Mouse (Mus musculus) heart, postnatal 10 days (tissue): ENCODE measurements around the gene Prrt3. TPM values are rescaled to one million over a fixed set of nuclear protein-coding genes. Genes with fewer than 3 reads are reported as not detected.
A peak's percentile ranks its signal among the peaks of the same experiment; 100 is the strongest.

ENCODE experiments used
- DNase-seq, 2 experiments: peaks; one replicate each; pipeline ENCODE4 v3.0.0; 2021
- intact Hi-C: fragments of 180-260 bp; cut with DNase I; formaldehyde crosslinking; loops from one replicate; pipeline ENCODE4 v1.15.1; 2025
- microRNA-seq, 2 experiments: library from miRNA; unstranded; fragments of <30 nt; microRNA quantifications; one replicate each; pipeline ENCODE4 v1.2.0; 2022
- total RNA-seq, 2 experiments: library from RNA; stranded (reverse); gene quantifications; 2 replicates each; pipeline ENCODE4 v1.2.3; 2021

Prrt3 gene
- total RNA-seq, 2 experiments from 2014 or later, result not detected

GRCm38 (mm10) chr6:113457952-113458534, 43.7 kb downstream of the Prrt3 start, which contains the start of gene Il17re:
Gene Il17re, plus strand, starts transcription at chr6:113458484.
- intact Hi-C loops, result no loop called here
- no peak for DNase-seq

- DNase-seq, result no peak
- intact Hi-C loops, result no loop called here
These were observed 46.7 kb downstream of the Prrt3 start for GRCm38 (mm10) chr6:113455007-113455406.

GRCm38 (mm10) chr6:113451839-113452238, 49.9 kb downstream of the Prrt3 start:
- intact Hi-C loops, result no loop called here
- DNase-seq, result peak in 1 of 2 experiments; percentile 28

GRCm38 (mm10) chr6:113447639-113448038, 54.1 kb downstream of the Prrt3 start:
- DNase-seq, result no peak
- intact Hi-C loops, result no loop called here

GRCm38 (mm10) chr6:113444207-113444965, 57.3 kb downstream of the Prrt3 start:
- no peak for DNase-seq
- intact Hi-C loops, result no loop called here

Small RNA genes lying within 50 kb of the gene (microRNA-seq; reads per million reads assigned to microRNA genes)
- 0 reads per million in 2 experiments for gene Gm23365

Other genes starting within 250 kb of the Prrt3 start
- not detected for gene Cpne9, start 219.6 kb downstream of the Prrt3 start, total RNA-seq
- gene Brpf1, start 194.8 kb downstream of the Prrt3 start, total RNA-seq, result 10 to 100 TPM; 20.1 to 21.8 TPM
- gene Ogg1, start 175.0 kb downstream of the Prrt3 start, total RNA-seq, result 1 to 10 TPM; 7.1 to 7.2 TPM
- gene Camk1, start 157.9 kb downstream of the Prrt3 start, total RNA-seq, result 10 to 100 TPM; 67.2 to 76.7 TPM
- 10 to 100 TPM; 22.0 to 23.5 TPM for gene Tada3, start 124.0 kb downstream of the Prrt3 start, total RNA-seq
- 100 to 1,000 TPM; 124 to 138 TPM for gene Arpc4, start 123.8 kb downstream of the Prrt3 start, total RNA-seq
- 1 to 10 TPM in 1 of 2 experiments, under 1 TPM in 1; 0.92 to 2.2 TPM for gene Ttll3, start 112.7 kb downstream of the Prrt3 start, total RNA-seq
- gene Rpusd3, start 82.6 kb downstream of the Prrt3 start, total RNA-seq, result 10 to 100 TPM in 1 of 2 experiments, 1 to 10 TPM in 1; 8.9 to 14.3 TPM
- 10 to 100 TPM in 1 of 2 experiments, 1 to 10 TPM in 1; 9.6 to 41.2 TPM for gene Cidec, start 66.2 kb downstream of the Prrt3 start, total RNA-seq
- 10 to 100 TPM; 26.8 to 28.2 TPM for gene Jagn1, start 59.4 kb downstream of the Prrt3 start, total RNA-seq
- 1 to 10 TPM; 1.1 to 1.2 TPM for gene Il17re, start 43.4 kb downstream of the Prrt3 start, total RNA-seq
- gene Il17rc, start 30.5 kb downstream of the Prrt3 start, total RNA-seq, result 10 to 100 TPM in 1 of 2 experiments, 1 to 10 TPM in 1; 8.9 to 11.3 TPM
- gene Creld1, start 18.6 kb downstream of the Prrt3 start, total RNA-seq, result 10 to 100 TPM; 38.9 to 41.6 TPM
- 10 to 100 TPM; 62.2 to 64.0 TPM for gene Emc3, start 29.7 kb upstream of the Prrt3 start, total RNA-seq
- gene Fancd2, start 29.8 kb upstream of the Prrt3 start, total RNA-seq, result 1 to 10 TPM; 3.0 to 3.6 TPM
- not detected for gene Fancd2os, start 98.8 kb upstream of the Prrt3 start, total RNA-seq
- gene Brk1, start 102.8 kb upstream of the Prrt3 start, total RNA-seq, result 10 to 100 TPM; 92.4 to 94.8 TPM
- gene Vhl, start 122.0 kb upstream of the Prrt3 start, total RNA-seq, result 10 to 100 TPM; 11.6 to 18.1 TPM
- gene Irak2, start 136.5 kb upstream of the Prrt3 start, total RNA-seq, result 10 to 100 TPM; 10.1 to 14.1 TPM
- 10 to 100 TPM; 69.9 to 75.7 TPM for gene Tatdn2, start 195.1 kb upstream of the Prrt3 start, total RNA-seq
- not detected for gene Ghrl, start 217.9 kb upstream of the Prrt3 start, total RNA-seq
- 100 to 1,000 TPM; 102 to 106 TPM for gene Sec13, start 238.8 kb upstream of the Prrt3 start, total RNA-seq